Mouse (Mus musculus) yolk sac, embryonic 10.5 days (tissue): ENCODE results near the gene Mettl11b.
"Not testable (repeated sequence)": the region's sequence is repeated elsewhere in the genome, so short reads cannot be mapped to it uniquely, and the experiment has no call there.

Experiments used
- DNase-seq: peaks from one replicate; pipeline ENCODE4 v3.0.0-alpha.2; 2017; ENCODE audit warnings: low spot score

Gene Mettl11b

DNA sequence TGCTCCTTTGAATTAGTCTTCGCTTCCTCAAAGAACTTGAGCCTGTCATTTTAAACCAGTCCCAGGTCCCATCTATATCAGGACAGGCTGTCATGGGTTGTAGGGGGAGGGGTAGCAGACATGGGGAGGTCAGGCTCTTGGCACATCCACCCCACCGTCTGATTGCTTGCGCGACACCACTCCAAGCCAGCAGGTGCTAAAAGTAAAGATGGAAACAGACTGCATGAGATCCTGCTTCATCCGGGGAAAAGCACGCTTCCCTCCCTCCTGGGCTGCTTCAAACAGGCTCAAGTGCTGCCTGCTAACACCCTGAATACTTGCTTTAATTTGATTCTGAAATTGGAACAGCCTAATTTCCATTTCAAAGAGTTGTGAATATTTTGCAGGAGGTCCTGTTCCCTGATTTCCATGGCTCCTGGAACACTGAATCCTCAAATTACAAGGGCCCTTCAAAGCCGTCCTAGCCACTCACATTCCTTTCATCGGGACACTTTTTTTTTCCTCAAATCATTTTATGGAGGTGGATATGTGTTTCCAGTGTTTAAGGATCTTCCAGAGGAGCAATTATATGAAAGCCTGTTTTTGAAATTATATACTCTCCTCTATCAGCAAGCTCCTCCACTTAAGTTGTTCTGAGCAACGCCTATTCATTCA, at the start of gene Mettl11b:
Gene Mettl11b, minus strand, starts transcription at position 127 of the 654 bp plus-strand sequence.
- DNase-seq = no peak

DNA sequence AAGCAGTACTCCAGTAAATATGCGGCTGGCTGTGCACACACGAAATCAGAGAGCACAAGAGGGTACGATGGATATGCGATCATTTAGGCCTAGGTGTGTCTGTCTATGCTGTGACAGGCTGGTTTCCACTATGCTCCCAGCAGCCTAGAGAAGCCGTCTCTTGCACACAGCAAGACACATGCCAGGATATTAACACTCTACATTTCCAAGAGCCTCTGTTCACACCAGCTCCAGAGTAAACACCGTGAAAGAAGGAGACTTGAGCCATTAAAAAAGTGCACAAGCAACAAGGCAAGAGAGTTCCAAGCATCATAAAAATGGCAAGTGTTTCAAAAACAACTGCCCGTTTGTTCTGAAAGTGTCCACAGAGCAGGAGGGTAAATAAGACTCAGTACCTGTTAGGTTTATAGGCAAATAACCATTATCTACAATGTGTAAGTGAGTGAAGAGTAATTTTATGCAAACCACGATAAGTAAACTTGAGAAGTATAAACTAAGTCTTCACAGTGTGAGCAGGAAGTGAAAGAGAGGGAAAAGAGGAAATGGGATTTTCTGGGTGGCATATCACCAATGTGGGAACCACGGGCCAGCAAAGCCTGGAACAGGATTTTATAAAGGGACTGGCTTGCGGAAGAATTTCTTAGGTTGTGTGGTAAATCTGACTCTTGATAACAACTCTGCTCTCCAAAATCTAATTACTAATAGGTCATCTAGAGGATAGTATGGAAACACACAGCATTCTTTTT, 32.6 kb upstream of the Mettl11b start:
- DNase-seq = no peak

DNA sequence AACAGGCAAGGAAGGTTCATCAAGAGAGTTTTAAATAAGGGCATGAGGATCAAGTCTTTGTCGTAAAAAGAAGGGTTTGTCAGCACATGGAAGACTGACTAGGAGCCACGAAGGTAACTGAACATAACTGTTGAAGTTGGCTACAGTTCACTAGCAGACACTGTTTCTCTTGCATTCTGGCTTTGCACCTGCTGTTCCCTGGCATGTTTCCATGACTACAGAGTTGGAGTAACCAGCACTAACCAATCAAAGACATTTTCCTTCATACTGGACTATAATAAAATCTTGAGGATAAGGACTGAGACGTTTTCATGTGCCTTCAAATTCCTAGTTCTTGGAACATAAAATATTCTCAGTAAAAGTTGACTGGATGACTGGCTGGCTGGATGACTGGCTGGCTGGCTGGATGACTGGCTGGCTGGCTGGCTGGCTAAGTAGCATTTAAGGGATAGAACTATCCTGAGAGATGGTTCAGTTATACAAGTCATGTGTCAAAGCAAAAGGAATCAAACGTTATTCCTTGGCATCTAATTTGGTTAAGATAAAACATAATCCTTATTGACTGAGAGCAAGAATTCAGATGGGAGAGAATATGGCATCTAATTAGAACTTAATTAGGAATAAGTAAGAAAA, 26.4 kb upstream of the Mettl11b start:
- DNase-seq = no peak

DNA sequence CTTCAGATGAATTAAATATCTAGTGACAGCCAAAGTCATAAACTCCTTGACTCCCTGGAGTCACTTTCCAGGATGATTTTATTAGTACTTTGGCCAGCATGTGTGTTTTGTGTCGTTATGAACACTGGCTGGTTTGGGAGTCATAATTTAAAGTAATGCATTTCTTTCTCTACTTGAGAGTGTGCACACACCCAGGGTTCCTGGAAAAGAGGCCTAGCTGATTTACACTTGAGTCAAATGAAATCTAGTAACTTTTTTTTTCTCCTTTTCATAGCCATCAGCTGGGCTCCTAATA, 12.2 kb upstream of the Mettl11b start:
- no peak for DNase-seq

DNA sequence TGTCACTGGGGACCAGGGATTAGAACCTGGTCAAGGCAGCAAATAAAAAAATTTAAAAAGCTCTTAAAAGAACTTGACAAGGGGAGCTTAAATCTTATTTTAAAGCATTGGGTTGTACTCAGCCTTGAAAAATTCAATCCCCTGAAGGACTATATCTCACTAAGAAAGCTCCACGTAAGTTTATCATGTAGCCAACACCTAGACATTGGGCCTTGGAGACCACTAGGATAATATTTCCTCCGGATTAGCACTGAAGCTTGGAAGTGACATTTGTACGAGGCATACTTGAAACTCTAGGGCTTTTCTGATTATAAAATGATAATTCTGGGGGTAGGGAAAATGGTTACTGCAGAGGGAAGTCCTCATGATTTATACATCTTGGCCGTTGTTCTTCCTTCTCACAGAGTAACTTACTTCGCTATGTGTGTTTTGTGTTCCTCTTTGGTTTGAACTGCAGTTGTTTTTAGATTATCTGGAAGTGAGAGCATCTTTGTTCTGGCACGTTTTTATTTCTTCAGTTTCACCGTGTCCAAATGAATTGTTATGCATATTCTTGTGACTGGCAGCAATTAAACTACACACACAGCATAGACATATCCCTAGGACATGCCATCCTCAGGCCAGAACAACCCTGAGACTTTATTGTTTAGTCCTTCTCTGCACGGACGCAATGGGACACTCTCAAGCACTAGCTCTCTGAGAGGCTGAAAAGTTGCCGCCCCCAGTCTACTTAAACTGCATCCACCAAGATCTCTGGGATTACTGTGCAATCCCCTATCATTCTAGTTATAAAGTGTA, 11.6 kb upstream of the Mettl11b start:
- no peak for DNase-seq

DNA sequence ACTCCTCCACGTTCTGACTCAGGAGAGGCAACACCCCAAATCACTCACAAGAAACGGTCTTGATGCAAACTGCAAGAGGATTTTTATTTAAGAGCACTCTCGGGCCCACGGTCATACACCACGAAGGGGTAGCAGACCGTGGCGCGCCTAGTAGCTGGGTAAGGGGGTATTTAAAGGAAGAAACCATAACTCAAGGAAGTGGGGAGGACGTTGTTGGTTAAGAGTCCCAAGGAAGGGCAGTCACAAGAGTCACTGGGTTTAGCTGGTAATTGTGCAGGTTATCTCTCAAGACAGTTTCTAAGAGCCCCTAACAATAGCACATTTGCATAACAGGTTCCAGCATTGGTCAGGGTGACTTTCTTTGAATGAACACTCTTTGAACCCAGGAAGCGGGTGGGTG, 6.1 kb upstream of the Mettl11b start:
- DNase-seq = not testable (repeated sequence)

DNA sequence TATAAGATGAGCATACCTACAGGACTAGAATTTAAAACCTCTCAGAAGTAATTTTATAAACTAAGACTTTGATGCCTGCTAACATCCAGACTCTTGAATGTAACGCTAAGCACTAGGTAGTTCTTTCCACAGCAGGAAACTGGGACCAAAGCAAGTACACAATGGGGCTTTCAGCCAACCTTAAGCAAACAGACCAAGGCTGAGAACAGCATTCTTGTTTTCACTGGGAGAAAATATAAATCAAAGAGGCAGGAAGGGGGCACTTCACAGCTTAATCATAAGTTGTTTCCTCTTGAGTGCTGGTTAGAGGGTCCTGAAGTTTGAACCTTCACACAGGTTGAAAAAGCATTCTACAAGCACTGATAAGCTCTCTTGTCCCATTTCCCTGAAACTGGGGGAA, 1.1 kb downstream of the Mettl11b start:
- DNase-seq = no peak

DNA sequence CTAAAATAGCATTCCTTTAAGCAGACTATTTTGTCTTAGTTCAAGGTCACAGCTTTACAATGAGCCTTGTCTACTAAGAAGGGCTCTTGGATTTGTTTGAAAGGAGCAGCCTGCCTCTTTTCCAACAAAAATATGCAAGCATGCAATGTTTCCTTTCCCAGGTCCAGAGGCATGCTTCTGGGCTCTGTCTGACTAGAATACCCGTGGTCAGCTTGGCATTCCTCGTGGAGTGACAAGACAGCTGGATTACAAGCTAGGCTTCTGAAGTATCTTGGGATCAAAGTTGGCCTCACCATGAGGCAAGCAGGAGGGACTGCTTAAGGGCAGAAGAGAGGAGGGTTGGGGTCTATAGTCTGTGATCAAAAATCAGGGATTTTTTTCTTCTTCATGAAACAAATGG, 16.4 kb downstream of the Mettl11b start:
- no peak for DNase-seq

DNA sequence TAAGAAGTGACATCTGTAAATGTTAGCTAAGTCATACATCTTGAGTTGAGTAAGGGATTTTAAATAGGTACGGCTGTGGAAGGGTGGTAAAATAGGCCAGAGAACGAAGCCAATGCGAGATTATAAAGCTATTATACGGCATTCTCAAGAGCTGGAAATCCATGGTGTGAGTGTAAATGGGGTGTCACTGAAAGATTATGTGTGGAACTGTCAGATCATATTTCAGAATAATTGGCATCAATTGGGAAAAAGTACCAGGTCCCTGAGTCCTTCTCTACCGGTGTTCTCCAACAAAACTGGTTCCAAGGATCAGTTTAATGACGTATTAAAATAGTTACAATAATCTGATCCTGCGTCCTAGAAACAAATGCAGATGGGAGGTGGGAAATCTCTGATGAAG, 24.5 kb downstream of the Mettl11b start:
- no peak for DNase-seq

DNA sequence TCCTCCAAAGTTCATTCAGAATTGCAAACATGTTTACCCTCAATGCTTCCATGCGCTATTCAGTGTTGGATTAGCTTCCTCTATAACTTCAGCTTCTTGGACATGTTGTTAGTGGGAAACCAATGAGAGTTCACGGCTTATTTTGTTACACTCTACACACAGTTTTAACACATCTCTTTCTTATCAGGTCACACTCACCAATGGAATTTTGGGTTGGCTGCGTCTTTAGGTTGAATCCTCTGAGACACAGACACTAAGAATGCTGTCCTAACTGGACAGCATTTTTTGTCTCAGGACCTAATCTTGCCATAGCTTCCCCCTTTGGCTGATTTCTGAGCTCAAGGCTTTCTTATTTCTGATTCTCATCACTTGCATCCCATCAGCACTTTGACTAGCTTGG, 25.3 kb downstream of the Mettl11b start:
- no peak for DNase-seq

DNA sequence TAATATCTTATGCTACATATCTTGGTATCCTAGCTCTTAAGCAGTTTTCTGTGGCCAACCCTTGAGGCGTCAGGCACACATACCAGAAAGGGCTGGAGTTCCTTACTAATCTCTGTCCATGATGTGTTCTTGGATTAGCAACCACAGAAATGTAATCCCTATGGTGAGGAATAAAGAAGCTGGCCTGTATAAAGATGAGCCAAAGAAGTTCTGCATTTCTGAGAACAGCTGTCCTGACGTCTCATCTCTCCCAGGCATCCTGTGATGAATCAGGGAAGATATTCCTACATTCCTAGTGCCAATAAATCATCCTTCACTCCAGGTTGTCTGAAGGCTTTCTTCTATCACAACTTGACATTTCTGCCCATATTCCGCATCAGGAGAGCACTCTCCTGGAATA, 33.2 kb downstream of the Mettl11b start:
- DNase-seq = no peak

DNA sequence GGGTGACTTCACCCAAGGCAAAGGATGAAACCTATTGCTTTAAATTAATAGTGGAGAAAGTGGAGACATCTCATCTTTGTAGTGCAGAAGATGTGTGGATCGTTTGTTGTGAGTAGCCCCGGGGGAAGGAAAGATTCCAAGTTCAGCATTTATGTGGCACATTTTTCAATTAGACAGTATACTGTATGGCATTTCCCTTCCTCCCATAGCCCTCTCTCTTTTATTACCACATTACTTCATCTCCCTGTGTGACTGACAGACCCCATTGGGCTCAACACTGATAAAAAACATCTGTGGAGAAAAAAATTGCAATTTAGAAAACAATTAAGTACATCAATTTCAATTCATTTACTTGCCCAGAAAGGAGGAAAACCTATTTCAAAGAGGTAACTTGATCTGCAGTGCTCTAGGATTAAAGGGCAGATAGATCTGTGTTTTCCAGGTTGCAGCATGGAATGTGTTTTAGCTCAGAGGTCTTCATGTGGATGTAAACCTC, 42.0 kb downstream of the Mettl11b start:
- DNase-seq = no peak

DNA sequence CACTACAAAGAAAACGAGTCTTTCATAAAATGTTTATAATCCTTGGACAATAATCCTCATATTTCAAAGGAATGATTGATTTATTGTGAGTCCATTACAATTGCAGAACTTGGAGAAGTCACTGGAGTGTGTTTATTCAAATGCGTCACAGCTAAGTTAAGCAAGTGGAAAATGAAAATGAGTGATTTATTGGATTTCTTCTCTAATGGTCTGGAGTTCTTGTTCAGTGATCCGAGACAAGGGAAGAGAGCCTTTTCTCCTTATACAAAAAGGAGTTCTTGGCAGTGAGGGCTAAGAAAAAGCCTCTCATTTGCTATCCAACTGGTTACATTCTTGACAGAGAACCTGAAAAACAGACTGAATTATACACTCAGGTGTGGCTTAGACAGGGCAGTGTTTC, 42.9 kb downstream of the Mettl11b start:
- no peak for DNase-seq

DNA sequence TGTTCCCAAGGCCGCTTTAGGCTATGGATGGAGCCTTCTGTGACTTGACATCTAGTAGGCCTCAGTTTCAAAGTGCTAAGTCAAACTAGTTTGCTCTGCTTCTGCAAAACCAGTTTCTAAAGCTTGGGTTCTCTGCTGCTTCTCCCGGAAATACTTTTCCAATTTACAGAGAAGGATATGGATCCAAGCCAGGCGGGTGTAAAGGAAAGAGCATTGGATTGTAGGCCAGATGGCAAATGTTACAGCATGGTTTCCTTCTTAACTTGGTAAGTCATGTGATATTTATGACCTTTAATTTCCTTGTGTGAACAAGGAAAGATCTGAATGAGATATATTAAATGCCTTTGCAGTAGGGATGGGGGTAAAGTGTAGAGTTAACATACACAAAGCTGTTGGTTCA, 52.2 kb downstream of the Mettl11b start:
- DNase-seq = no peak

DNA sequence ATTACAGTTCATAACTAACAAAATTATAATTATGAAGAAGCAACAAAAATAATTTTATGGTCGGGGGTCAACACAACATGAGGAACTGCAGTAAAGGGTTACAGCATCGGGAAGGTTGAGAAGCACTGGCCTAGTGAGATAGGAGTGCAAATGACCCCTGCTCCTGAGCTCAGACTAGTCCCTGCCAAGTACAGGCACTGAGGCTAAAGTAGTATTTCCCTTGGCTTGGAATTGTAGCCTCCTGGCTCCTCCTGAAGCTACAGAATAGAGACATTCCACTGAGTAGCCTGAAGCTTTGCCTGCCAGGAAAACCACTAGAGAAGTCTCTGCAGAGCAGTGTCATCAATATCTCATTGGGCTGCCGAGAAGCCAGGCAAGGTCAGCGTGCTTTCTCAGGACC, 53.7 kb downstream of the Mettl11b start:
- no peak for DNase-seq

DNA sequence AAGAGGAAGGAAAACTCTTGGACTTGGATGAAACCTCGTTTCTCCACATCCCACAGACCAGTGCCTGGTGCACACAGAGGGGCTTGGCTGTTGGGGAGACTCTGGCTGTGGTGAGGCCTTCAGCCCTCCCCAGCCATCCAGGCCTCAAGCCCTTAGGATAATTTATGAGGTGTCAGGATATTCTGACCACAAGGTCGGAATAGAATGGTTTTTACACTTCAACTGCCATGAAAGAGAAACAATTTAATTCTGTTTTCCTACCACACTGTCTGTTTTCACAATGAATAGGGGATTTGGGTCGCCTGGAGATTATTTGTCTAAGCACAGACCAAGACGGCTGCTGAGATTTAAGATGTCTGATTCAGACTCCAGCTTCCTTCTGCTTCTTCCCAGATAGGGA, 54.3 kb downstream of the Mettl11b start:
- DNase-seq = no peak

DNA sequence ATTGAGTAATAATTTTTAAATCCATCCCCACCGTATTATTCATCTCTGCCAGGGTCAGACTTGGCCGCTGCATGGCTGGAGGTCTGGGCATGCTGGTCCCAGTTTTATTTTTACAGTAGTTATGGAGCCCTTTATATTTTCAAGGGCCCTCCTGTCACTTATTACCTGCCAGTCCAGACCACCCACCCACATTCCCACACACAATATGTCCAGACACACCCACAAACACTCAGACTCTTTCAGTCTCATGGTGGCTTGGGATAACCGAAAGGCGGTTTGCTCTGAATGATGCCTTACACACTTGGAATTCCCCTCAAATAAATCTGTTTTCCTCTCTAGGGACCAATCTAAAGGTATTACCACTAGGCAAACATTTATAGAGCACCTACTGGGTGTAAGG, 55.1 kb downstream of the Mettl11b start:
- no peak for DNase-seq

DNA sequence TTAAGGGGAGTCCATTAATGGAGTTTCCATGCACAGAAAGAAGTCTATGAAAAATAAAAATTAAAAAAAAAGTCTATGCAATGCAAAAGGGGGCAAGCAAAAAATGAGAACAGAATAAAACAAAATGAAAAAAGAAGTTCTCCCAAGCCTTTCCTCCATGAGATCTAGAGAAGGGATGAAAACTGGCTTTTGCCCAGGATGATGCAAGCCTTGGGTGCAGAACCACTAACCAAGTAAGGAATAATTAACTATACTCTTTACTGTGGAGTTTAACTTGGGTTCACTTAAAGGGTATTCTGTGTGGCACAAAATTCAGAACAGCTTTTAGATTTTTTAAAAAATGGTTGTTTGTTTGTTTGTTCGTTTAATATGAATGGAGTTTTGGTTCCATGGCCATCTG, 62.6 kb downstream of the Mettl11b start:
- DNase-seq = no peak

DNA sequence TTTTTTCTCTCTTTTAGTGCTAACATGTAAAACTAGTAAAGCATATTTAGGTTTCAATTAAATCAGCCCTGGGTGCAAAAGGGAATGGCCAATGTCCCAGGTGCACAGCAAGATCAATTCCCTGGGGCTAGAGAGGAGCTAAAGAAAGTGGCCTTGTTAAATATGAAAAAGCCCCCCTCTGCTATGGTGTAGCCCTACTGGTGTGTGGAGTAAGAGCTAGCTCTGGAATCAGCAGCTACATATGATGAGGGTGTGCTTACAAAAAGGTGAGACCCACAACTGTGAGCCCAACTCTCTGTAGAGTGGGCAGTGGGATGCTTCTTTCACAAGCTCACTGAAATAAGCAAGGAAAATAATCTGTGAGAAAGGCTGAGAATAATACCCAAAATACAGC, 66.5 kb downstream of the Mettl11b start:
- DNase-seq = no peak

DNA sequence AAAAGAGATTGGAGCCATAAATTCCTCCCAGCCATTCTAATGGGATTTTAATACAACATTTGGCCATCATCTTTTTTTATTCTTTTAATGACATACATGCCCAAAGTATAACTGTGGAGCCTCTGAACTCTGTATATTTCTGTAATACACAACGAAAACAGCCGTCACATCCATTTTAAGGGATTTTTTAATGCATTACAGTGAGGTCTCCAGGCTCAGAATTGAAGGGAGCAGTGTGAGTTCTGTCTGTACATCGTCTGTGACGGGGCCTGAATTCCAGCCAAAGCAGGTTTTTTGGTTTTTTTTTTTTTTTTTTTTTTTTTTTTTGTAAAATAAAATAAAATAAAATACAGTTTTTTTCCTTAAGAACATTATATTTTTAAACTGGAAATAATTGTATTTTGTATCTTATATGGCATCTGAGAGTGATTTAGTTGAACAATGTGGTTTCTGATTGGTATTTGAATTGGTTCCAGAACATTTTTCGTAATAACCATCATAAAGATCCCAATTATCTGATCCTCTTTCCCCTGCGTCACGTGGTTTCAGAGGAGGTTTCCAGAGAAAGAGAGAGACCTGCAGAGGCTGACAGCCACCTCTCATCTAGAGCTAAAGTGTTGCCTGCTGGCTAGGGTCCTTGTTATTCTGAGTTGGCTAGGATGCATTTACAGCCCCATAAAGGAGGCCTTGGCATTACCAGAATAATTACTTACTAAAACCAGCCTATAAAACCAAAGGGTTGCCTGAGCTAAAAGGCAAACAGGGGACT, 67.1 kb downstream of the Mettl11b start:
- no peak for DNase-seq

DNA sequence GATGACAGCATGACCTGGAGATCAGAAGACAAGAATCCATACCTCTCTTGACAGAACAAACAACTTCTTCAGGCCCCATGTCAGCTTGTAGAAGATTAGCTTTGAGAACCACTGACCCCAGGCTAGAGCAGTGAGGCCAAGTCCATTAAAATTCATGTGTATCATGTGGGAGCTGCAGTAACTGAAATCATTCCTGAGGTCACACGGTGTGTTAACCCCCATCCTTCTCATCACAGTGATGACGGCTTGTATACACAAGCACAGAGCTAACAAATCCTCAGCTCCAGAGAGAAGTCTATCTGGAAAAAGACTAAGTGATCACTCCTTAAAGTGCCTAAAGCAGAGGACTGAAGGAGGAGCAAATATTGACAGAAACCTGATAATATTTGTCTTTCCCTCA, 68.0 kb downstream of the Mettl11b start:
- no peak for DNase-seq

DNA sequence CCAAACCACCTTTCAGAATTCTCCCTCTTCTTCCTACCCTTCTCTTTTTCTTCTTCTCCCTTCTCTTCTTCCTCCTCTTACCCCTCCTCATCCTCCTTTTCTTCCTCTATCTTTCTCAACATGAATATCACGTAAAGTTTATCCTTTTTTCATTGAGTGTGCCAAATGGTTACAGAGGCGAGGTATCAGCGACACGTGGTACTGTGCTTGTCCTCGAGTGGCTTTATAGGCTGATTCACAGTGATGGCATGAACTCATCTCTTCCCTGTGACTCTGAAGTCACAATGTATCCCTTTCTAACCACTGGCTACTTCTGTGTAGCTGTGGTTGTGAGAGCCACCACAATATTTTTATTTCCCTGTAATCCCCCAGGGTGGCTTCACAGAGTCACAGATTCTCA, 68.6 kb downstream of the Mettl11b start:
- no peak for DNase-seq
